8 mouse cellular contexts compared by ENCODE assay signal in genomic region chr6:145250185-145250791, GRCm38 (mm10). TPM values are rescaled to one million over a fixed set of nuclear protein-coding genes. Genes with fewer than 3 reads are reported as not detected.
DNase-seq lines count a peak whose midpoint lies in the region; ATAC-seq lines count a peak whose summit lies in the region.

Gene Kras, minus strand, starts transcription at chr6:145250239.

- 1% methylated on average over 50 of the region's 83 CpGs for WGBS in hindbrain, embryonic 12.5 days

- peaks cover 18% of the 10 kb centered on the region for H3K4me1 ChIP-seq in hindbrain, embryonic 12.5 days

- peak within 1 kb of the TSS; percentile 78 for H3K4me3 ChIP-seq in hindbrain, embryonic 12.5 days

- H3K4me2 ChIP-seq in hindbrain, embryonic 12.5 days (replicated peaks), result peak within 1 kb of the TSS; percentile 79

- ATAC-seq in hindbrain, embryonic 12.5 days (ENCODE audit: low FRiP score), result peak; percentile 92

- 0 out of 2 replicates have a peak, but pooled peaks cover 3% of the 10 kb centered on the region for H3K27me3 ChIP-seq in hindbrain, embryonic 12.5 days

- peak within 1 kb of the TSS; percentile 92 for H3K27ac ChIP-seq in hindbrain, embryonic 12.5 days

- H3K36me3 ChIP-seq in hindbrain, embryonic 12.5 days, result no peaks in the 10 kb centered on the region

- peak within 1 kb of the TSS; percentile 98 for H3K9ac ChIP-seq in hindbrain, embryonic 12.5 days

- no peaks in the 10 kb centered on the region for H3K9me3 ChIP-seq in hindbrain, embryonic 12.5 days (replicated peaks)

- peak; percentile 95 for DNase-seq in Muller cell, postnatal 12 days (ENCODE audit: inconsistent ontology term)
- peak; percentile 90 for DNase-seq in cerebellum, adult 9-11 months
- peak; percentile 76 to 87 for DNase-seq in frontal cortex, postnatal 10 days (ENCODE audit: low spot score in 2 of 2)
- DNase-seq in layer of hippocampus, postnatal 14 days (ENCODE audit: low spot score in 2 of 2), result peak; percentile 82 to 86
- DNase-seq in lung, postnatal 14 days, result peak; percentile 93
- peak; percentile 90 for DNase-seq in retina, adult 2 months (ENCODE audit: low read depth, low spot score)
- DNase-seq in thymus, postnatal 36 days, result peak; percentile 91 to 92

RNA-seq across cellular contexts. Expression of gene Kras, which starts in this region (rescaled TPM):
- polyA plus RNA-seq in hindbrain, embryonic 12.5 days (2016; fragmentation: Nextera tagmentation; extraction: Ambion mirVana), result 109 and 116 TPM in 2 replicates
- 10 to 100 TPM; 70.7 to 77.2 TPM for total RNA-seq in layer of hippocampus, postnatal 14 days (2021)

Comparison
In these comparisons a context has a peak if more than half of its experiments do, and no peak if none do; other contexts are left out.
1. Peak in every context shown above with its lines: DNase-seq, ATAC-seq, H3K4me3 ChIP-seq and H3K27ac ChIP-seq.